Mouse (Mus musculus) MEL (cell line): ENCODE results near the gene Pid1. TPM values are rescaled to one million over a fixed set of nuclear protein-coding genes. Genes with fewer than 3 reads are reported as not detected.

ENCODE experiments used
- DNase-seq: peaks from one replicate; pipeline ENCODE4 v3.0.0; 2011; ENCODE audit warnings: low read depth, low spot score
- H3K27ac ChIP-seq: 2 replicates; pipeline ENCODE4 v1.5.1; 2012; ENCODE audit warnings: low read depth, mild to moderate bottlenecking, control low read depth, low read length, moderate library complexity; ENCODE audit not compliant: control insufficient read depth
- H3K27me3 ChIP-seq, 2 experiments: fragments of 150-350 bp in 1 of 2; sonication (generic) in 1 of 2; 2 replicates each; pipeline ENCODE4 v1.6.1; 2012; ENCODE audit warnings: low read length in 2 of 2, mild to moderate bottlenecking in 2 of 2, improper control_type of control experiment in 1 of 2, moderate library complexity in 1 of 2; ENCODE audit not compliant: insufficient read depth in 2 of 2, control insufficient read depth in 1 of 2
- H3K36me3 ChIP-seq, 2 experiments: 2 replicates each; pipeline ENCODE4 v1.6.1; 2012 to 2014; ENCODE audit warnings: low read length in 2 of 2, improper control_type of control experiment in 1 of 2, inconsistent platforms in 1 of 2, mild to moderate bottlenecking in 1 of 2; ENCODE audit not compliant: insufficient read depth in 2 of 2, control insufficient read depth in 1 of 2
- H3K4me1 ChIP-seq, 2 experiments: fragments of 150-350 bp in 1 of 2; sonication (generic) in 1 of 2; 2 replicates each; pipeline ENCODE4 v1.6.1; 2012; ENCODE audit warnings: low read length in 2 of 2, improper control_type of control experiment in 1 of 2, mild to moderate bottlenecking in 1 of 2; ENCODE audit not compliant: insufficient read depth in 2 of 2, control insufficient read depth in 1 of 2
- H3K4me3 ChIP-seq, 2 experiments: fragments of 150-350 bp in 1 of 2; sonication (generic) in 1 of 2; 2 replicates each; pipeline ENCODE4 v1.5.1; 2012; ENCODE audit warnings: low read depth in 2 of 2, low read length in 2 of 2, mild to moderate bottlenecking in 2 of 2, moderate library complexity in 2 of 2, control low read depth in 1 of 2, improper control_type of control experiment in 1 of 2; ENCODE audit not compliant: control insufficient read depth in 1 of 2, insufficient read depth in 1 of 2
- H3K79me2 ChIP-seq: 2 replicates; pipeline ENCODE4 v1.6.1; 2012; ENCODE audit warnings: mild to moderate bottlenecking, low read length, moderate library complexity; ENCODE audit not compliant: control insufficient read depth, poor library complexity, insufficient read depth
- H3K9ac ChIP-seq: 2 replicates; pipeline ENCODE4 v1.6.1; 2012; ENCODE audit warnings: low read depth, mild to moderate bottlenecking, control low read depth, low read length, moderate library complexity; ENCODE audit not compliant: control insufficient read depth, poor library complexity, severe bottlenecking
- H3K9me3 ChIP-seq: fragments of 150-350 bp; sonication (generic); replicated peaks from 2 replicates; pipeline ENCODE4 v1.6.1; 2012; ENCODE audit warnings: mild to moderate bottlenecking, low read length, improper control_type of control experiment, moderate library complexity; ENCODE audit not compliant: insufficient read depth
- CHD1 ChIP-seq: IDR thresholded peaks from 2 replicates; pipeline ENCODE4 v1.6.1; 2012; ENCODE audit warnings: low read depth, mild to moderate bottlenecking, inconsistent platforms, low read length, improper control_type of control experiment
- CHD2 ChIP-seq: IDR thresholded peaks from 2 replicates; pipeline ENCODE4 v1.6.1; 2011; ENCODE audit warnings: low read length, improper control_type of control experiment
- CTCF ChIP-seq, 3 experiments: IDR thresholded peaks in 2 of 3; conservative IDR thresholded peaks in 1 of 3; 2 replicates each; pipeline ENCODE4 v1.5.1; 2011 to 2012; ENCODE audit warnings: low read length in 3 of 3, low read depth in 2 of 3, mild to moderate bottlenecking in 2 of 3, improper control_type of control experiment in 1 of 3, inconsistent platforms in 1 of 3, mixed read lengths in 1 of 3, moderate library complexity in 1 of 3; ENCODE audit not compliant: control insufficient read depth in 1 of 3, insufficient read depth in 1 of 3, poor library complexity in 1 of 3, severe bottlenecking in 1 of 3
- E2F4 ChIP-seq: IDR thresholded peaks from 2 replicates; pipeline ENCODE4 v1.6.1; 2011; ENCODE audit warnings: low read depth, low read length, improper control_type of control experiment, borderline replicate concordance
- ELF1 ChIP-seq: IDR thresholded peaks from 2 replicates; pipeline ENCODE4 v1.6.1; 2014; ENCODE audit warnings: low read depth, mild to moderate bottlenecking, inconsistent platforms, low read length, improper control_type of control experiment, moderate library complexity
- ETS1 ChIP-seq: IDR thresholded peaks from 2 replicates; pipeline ENCODE4 v1.6.1; 2012; ENCODE audit warnings: low read depth, mild to moderate bottlenecking, inconsistent platforms, low read length, improper control_type of control experiment, moderate library complexity
- JUND ChIP-seq: IDR thresholded peaks from 2 replicates; pipeline ENCODE4 v1.6.1; 2011; ENCODE audit warnings: low read depth, mild to moderate bottlenecking, improper control_type of control experiment, low read length
- MAX ChIP-seq: IDR thresholded peaks from 2 replicates; pipeline ENCODE4 v1.6.1; 2011; ENCODE audit warnings: low read length, improper control_type of control experiment
- MAZ ChIP-seq: IDR thresholded peaks from 2 replicates; pipeline ENCODE4 v1.6.1; 2012; ENCODE audit warnings: low read depth, mild to moderate bottlenecking, inconsistent platforms, low read length, improper control_type of control experiment
- MEF2A ChIP-seq: IDR thresholded peaks from 2 replicates; pipeline ENCODE4 v1.6.1; 2014; ENCODE audit warnings: low read depth, mild to moderate bottlenecking, inconsistent platforms, low read length, improper control_type of control experiment; ENCODE audit not compliant: poor library complexity, insufficient replicate concordance, severe bottlenecking; ENCODE audit errors: extremely low read depth
- MYB ChIP-seq: IDR thresholded peaks from 2 replicates; pipeline ENCODE4 v1.6.1; 2011; ENCODE audit warnings: mild to moderate bottlenecking, low read depth, low read length, improper control_type of control experiment
- POLR2A ChIP-seq, 2 experiments: IDR thresholded peaks; 2 replicates each; pipeline ENCODE4 v1.6.1; 2011 to 2012; ENCODE audit warnings: low read length in 2 of 2, mild to moderate bottlenecking in 2 of 2, control low read depth in 1 of 2, improper control_type of control experiment in 1 of 2, low read depth in 1 of 2, moderate library complexity in 1 of 2; ENCODE audit not compliant: control insufficient read depth in 1 of 2, insufficient read depth in 1 of 2, poor library complexity in 1 of 2
- POLR2AphosphoS2 ChIP-seq: IDR thresholded peaks from 2 replicates; pipeline ENCODE4 v1.6.1; 2011; ENCODE audit warnings: low read length, improper control_type of control experiment
- POLR2AphosphoS5 ChIP-seq: IDR thresholded peaks from 2 replicates; pipeline ENCODE4 v1.6.1; 2012; ENCODE audit warnings: low read depth, borderline replicate concordance, mild to moderate bottlenecking, inconsistent platforms, low read length, moderate library complexity, mixed read lengths
- RAD21 ChIP-seq: IDR thresholded peaks from 2 replicates; pipeline ENCODE4 v1.6.1; 2011; ENCODE audit warnings: mild to moderate bottlenecking, low read depth, low read length, improper control_type of control experiment
- RCOR1 ChIP-seq: IDR thresholded peaks from 2 replicates; pipeline ENCODE4 v1.6.1; 2012; ENCODE audit warnings: low read depth, mild to moderate bottlenecking, inconsistent platforms, low read length, improper control_type of control experiment
- SIN3A ChIP-seq: IDR thresholded peaks from 2 replicates; pipeline ENCODE4 v1.6.1; 2012; ENCODE audit warnings: low read length, improper control_type of control experiment, inconsistent platforms
- SMC3 ChIP-seq: IDR thresholded peaks from 2 replicates; pipeline ENCODE4 v1.6.1; 2011; ENCODE audit warnings: low read depth, low read length, improper control_type of control experiment
- TBP ChIP-seq: IDR thresholded peaks from 2 replicates; pipeline ENCODE4 v1.8.0; 2011; ENCODE audit warnings: low read depth, low read length, improper control_type of control experiment
- UBTF ChIP-seq: IDR thresholded peaks from 2 replicates; pipeline ENCODE4 v1.6.1; 2012; ENCODE audit warnings: low read depth, mild to moderate bottlenecking, inconsistent platforms, low read length, improper control_type of control experiment, moderate library complexity, borderline replicate concordance; ENCODE audit not compliant: insufficient read depth
- USF1 ChIP-seq: IDR thresholded peaks from 2 replicates; pipeline ENCODE4 v1.6.1; 2014; ENCODE audit warnings: low read depth, mild to moderate bottlenecking, inconsistent platforms, low read length, improper control_type of control experiment, moderate library complexity
- USF2 ChIP-seq, 2 experiments: IDR thresholded peaks; 2 replicates each; pipeline ENCODE4 v1.6.1; 2011 to 2012; ENCODE audit warnings: improper control_type of control experiment in 2 of 2, low read length in 2 of 2, borderline replicate concordance in 1 of 2, inconsistent platforms in 1 of 2, low read depth in 1 of 2, mild to moderate bottlenecking in 1 of 2; ENCODE audit not compliant: insufficient read depth in 1 of 2
- ZKSCAN1 ChIP-seq: IDR thresholded peaks from 2 replicates; pipeline ENCODE4 v1.6.1; 2012; ENCODE audit warnings: low read depth, mild to moderate bottlenecking, inconsistent platforms, low read length, improper control_type of control experiment, moderate library complexity
- ZMIZ1 ChIP-seq: IDR thresholded peaks from 2 replicates; pipeline ENCODE4 v1.6.1; 2012; ENCODE audit warnings: low read depth, mild to moderate bottlenecking, inconsistent platforms, low read length, improper control_type of control experiment, moderate library complexity
- polyA plus RNA-seq, 2 experiments: library from polyadenylated mRNA; stranded (reverse) in 1 of 2; unstranded in 1 of 2; fragments of >175 nt in 1 of 2; fragments of >200 nt in 1 of 2; gene quantifications; 2 replicates each; pipeline versions ENCODE4 v1.2.1 to v1.2.4; 2012; ENCODE audit warnings: low replicate concordance in 2 of 2, low read depth in 1 of 2; ENCODE audit not compliant: insufficient read length in 2 of 2, insufficient read depth in 1 of 2, missing spikeins in 1 of 2
- total RNA-seq: library from RNA; depleted of rRNA; stranded (reverse); fragments of 300-350 nt; gene quantifications from 2 replicates; pipeline ENCODE4 v1.2.3, GENCODE M21; 2012

Pid1 gene
- total and polyA plus RNA-seq, 3 experiments: not detected

GRCm38 (mm10) chr1:84199890-84200289 lies 164.1 kb downstream of the Pid1 start:
- TF ChIP-seq ETS1 (no peak), TBP (no peak), SMC3 (no peak), USF2 (IDR thresholded peaks at IDR 0.05; ENCODE audit: borderline replicate concordance in 1 of 2, insufficient read depth in 1 of 2, low read depth in 1 of 2, low read length in 2 of 2) (no peak), CTCF (IDR thresholded peaks at IDR 0.05 in 2 of 3, conservative IDR thresholded peaks at IDR 0.05 in 1 of 3; ENCODE audit: control insufficient read depth in 1 of 3, insufficient read depth in 1 of 3, low read depth in 2 of 3, low read length in 3 of 3, poor library complexity in 1 of 3, severe bottlenecking in 1 of 3) (no peak), MYB (no peak), MEF2A (no peak), USF1 (no peak), POLR2A (IDR thresholded peaks at IDR 0.05; ENCODE audit: control insufficient read depth in 1 of 2, insufficient read depth in 1 of 2, low read depth in 1 of 2, low read length in 2 of 2, poor library complexity in 1 of 2) (no peak), CHD1 (no peak), SIN3A (no peak)
- DNase-seq: no peak
- Histone ChIP-seq H3K79me2 (no peaks in the 10 kb centered on the region), H3K27ac (no peak overlapping the region), H3K36me3 (no peaks in the 10 kb centered on the region), H3K9me3 (no peaks in the 10 kb centered on the region; the same call in 1 of the 2 replicates), H3K4me3 (no peak overlapping the region), H3K4me1 (no peaks in the 10 kb centered on the region), H3K27me3 (no peaks in the 10 kb centered on the region), H3K9ac (no peak overlapping the region)

DNA sequence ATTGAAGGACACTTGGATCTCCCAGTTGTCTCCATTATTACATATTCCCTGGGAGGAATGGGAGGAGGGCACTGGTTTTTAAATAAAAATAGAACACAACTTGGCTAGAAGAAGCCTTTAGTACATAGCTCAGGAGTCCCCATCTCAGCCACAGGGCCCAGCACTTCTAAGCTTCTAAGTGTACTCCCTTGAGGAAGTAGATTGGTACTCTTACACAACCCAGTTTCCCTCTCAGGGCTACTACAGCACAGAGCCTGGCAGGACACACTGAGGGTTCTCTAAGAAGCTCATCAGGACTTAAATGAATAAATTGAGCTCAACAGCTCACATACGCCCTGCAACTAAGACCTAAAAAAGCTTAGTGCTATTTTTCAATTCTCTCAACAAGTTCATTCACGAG lies 165.1 kb downstream of the Pid1 start:
- H3K9me3 ChIP-seq: no peaks in the 10 kb centered on the region; the same call in 1 of the 2 replicates
- no peaks in the 10 kb centered on the region for H3K4me1 ChIP-seq
- H3K4me3 ChIP-seq: no peak overlapping the region
- no peak overlapping the region for H3K27ac ChIP-seq
- TF ChIP-seq MAX (no peak), ZMIZ1 (no peak), CHD2 (no peak), SIN3A (no peak), POLR2AphosphoS2 (no peak), POLR2AphosphoS5 (no peak), E2F4 (no peak), CTCF (IDR thresholded peaks at IDR 0.05 in 2 of 3, conservative IDR thresholded peaks at IDR 0.05 in 1 of 3; ENCODE audit: control insufficient read depth in 1 of 3, insufficient read depth in 1 of 3, low read depth in 2 of 3, low read length in 3 of 3, poor library complexity in 1 of 3, severe bottlenecking in 1 of 3) (no peak), RAD21 (no peak), JUND (no peak), RCOR1 (no peak), UBTF (no peak), ZKSCAN1 (no peak), MAZ (no peak), ELF1 (no peak), POLR2A (IDR thresholded peaks at IDR 0.05; ENCODE audit: control insufficient read depth in 1 of 2, insufficient read depth in 1 of 2, low read depth in 1 of 2, low read length in 2 of 2, poor library complexity in 1 of 2) (no peak)
- H3K27me3 ChIP-seq: no peaks in the 10 kb centered on the region
- no peaks in the 10 kb centered on the region for H3K79me2 ChIP-seq
- no peak overlapping the region for H3K9ac ChIP-seq
- DNase-seq: no peak
- no peaks in the 10 kb centered on the region for H3K36me3 ChIP-seq
